Comparison of ENCODE assay signal across 7 mouse cellular contexts in genomic region chr3:66982181-66982911, GRCm38 (mm10). TPM values are rescaled to one million over a fixed set of nuclear protein-coding genes. Genes with fewer than 3 reads are reported as not detected.
DNase-seq lines count a peak whose midpoint lies in the region; ATAC-seq lines count a peak whose summit lies in the region.

No protein-coding gene starts in this region.

- ATAC-seq in heart, embryonic 15.5 days (replicated peaks; ENCODE audit: insufficient number of reproducible peaks, insufficient read depth, low FRiP score, low read depth), result no peak

- peak overlapping the region; percentile 96 for H3K4me2 ChIP-seq in heart, embryonic 15.5 days

- peak overlapping the region; percentile 79 for H3K4me3 ChIP-seq in brown adipose tissue, adult 24 weeks (ENCODE audit: insufficient read depth, low read depth, low read length)
- H3K4me3 ChIP-seq in heart, embryonic 15.5 days, result peak overlapping the region; percentile 62

- DNase-seq in 3134 (ENCODE audit: extremely low read depth, insufficient read length, low spot score) (peak; percentile 53), 3T3-L1 (ENCODE audit: low read depth, low spot score) (peak; percentile 76)
- peak; percentile 28 for DNase-seq in kidney, postnatal 14 days
- DNase-seq in naive thymus-derived CD4-positive, alpha-beta T cell, adult 2 months (ENCODE audit: low read depth), result peak; percentile 73
- no peak for DNase-seq in urinary bladder, postnatal 14 days (ENCODE audit: low spot score)

- H3K27ac ChIP-seq in brown adipose tissue, adult 24 weeks (replicated peaks; ENCODE audit: low read depth, low read length), result no peak overlapping the region
- H3K27ac ChIP-seq in heart, embryonic 15.5 days, result no peak overlapping the region

- H3K9me3 ChIP-seq in heart, embryonic 15.5 days (replicated peaks), result no peaks in the 10 kb centered on the region

- H3K36me3 ChIP-seq in heart, embryonic 15.5 days, result no peaks in the 10 kb centered on the region

- peaks cover 6% of the 10 kb centered on the region; the same call in 1 of the 2 replicates for H3K4me1 ChIP-seq in brown adipose tissue, adult 24 weeks (ENCODE audit: control insufficient read depth, insufficient read depth, insufficient read length, low read length)
- peaks cover 40% of the 10 kb centered on the region for H3K4me1 ChIP-seq in heart, embryonic 15.5 days (replicated peaks)

- WGBS in heart, embryonic 15.5 days, result 1% methylated on average over 29 of the region's 29 CpGs

- H3K27me3 ChIP-seq in heart, embryonic 15.5 days, result peaks cover 60% of the 10 kb centered on the region

- no peak overlapping the region for H3K9ac ChIP-seq in heart, embryonic 15.5 days

RNA-seq across cellular contexts. Expression of gene Shox2, which starts 0.8 kb away (rescaled TPM):
- 2.0 and 2.6 TPM in 2 replicates for polyA plus RNA-seq in brown adipose tissue, adult 24 weeks (2012; ENCODE audit: insufficient read depth, insufficient read length, missing spikeins)
- polyA plus RNA-seq in heart, embryonic 15.5 days (2015; fragmentation: Nextera tagmentation; extraction: Ambion mirVana), result 3.9 and 6.9 TPM in 2 replicates

RNA-seq across cellular contexts. Expression of gene Rsrc1, which starts 1.2 kb away (rescaled TPM):
- polyA plus RNA-seq in brown adipose tissue, adult 24 weeks (2012; ENCODE audit: insufficient read depth, insufficient read length, missing spikeins), result 19.4 and 29.0 TPM in 2 replicates
- 19.6 and 21.3 TPM in 2 replicates for polyA plus RNA-seq in heart, embryonic 15.5 days (2015; fragmentation: Nextera tagmentation; extraction: Ambion mirVana)
